Mouse (Mus musculus): Measurements from ENCODE around the gene Glt6d1.

DNA sequence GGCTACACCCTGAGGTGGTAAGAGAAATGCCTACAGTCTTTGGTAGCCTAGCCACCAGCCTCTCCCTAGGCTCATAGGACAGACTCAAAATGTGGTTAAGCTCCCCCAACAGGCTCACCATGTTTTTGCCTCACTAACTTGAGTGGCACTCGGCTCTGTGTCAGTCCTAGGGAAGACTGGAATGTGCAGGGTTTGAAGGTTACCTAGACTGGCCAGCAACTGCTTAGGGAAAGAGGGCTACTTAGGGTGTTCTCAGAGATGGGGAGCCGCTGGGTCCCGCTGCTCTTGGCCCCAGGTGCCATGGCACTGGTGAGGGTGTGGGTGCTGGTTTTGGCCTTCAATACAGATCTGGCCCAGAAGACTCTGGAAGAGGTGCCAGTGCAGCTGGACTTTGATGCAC lies 33.7 kb downstream of the Glt6d1 start, which contains the start of gene Gm13539:
- TF ChIP-seq EP300 (IDR thresholded peaks at IDR 0.05; ENCODE audit: low read depth in 1 of 2, low read length in 2 of 2) (no peak), TCF12 (IDR thresholded peaks at IDR 0.05; ENCODE audit: low read depth, low read length) (no peak), POLR2A (IDR thresholded peaks at IDR 0.05; ENCODE audit: control insufficient read depth in 1 of 2, insufficient read depth in 1 of 2, low read depth in 1 of 2, low read length in 2 of 2, poor library complexity in 1 of 2) (no peak), CTCF (IDR thresholded peaks at IDR 0.05 in 2 of 3, conservative IDR thresholded peaks at IDR 0.05 in 1 of 3; ENCODE audit: control insufficient read depth in 1 of 3, insufficient read depth in 1 of 3, low read depth in 2 of 3, low read length in 3 of 3, poor library complexity in 1 of 3, severe bottlenecking in 1 of 3) (no peak), TAL1 (IDR thresholded peaks at IDR 0.05; ENCODE audit: low read length) (no peak), POLR2AphosphoS2 (IDR thresholded peaks at IDR 0.05; ENCODE audit: low read length) (no peak)

All from MEL (cell line).